Comparison of ENCODE assay signal across 11 mouse cellular contexts in the genomic region with DNA sequence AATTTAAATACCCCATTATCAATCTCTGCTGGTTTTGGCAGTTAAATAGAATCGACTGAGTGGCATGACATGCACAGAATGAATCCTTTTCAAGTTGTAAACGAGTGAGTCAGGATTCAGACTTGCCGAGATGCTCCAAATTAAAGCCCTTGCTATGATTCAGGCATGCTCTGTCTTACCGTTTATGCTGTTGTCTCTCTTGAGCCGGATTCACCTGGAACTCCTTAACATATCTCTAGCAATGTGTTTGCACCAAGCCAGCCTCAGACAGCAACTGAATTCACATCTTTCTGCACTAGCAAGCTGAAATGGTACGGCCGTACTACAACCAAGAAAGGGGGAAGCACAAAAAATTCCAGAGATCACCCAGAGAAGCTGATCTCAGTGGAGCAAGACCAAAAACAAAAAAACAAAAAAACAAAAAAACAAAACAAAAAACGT.
DNase-seq lines count a peak whose midpoint lies in the region; ATAC-seq lines count a peak whose summit lies in the region.
"Had no signal": no experiment of that assay in that cellular context is flagged by ENCODE, and none has a peak within 500 bp of the region (broad histone marks: within the 10 kb centered on the region; RNA-seq: fewer than 3 reads in every experiment).

No protein-coding gene starts in this region.

- peaks cover 21% of the 10 kb centered on the region for H3K4me1 ChIP-seq in forebrain, embryonic 12.5 days
- H3K4me1 ChIP-seq in forebrain, embryonic 10.5 days = peaks cover 19% of the 10 kb centered on the region
- H3K4me1 ChIP-seq in forebrain, embryonic 15.5 days = peaks cover 32% of the 10 kb centered on the region

- intact Hi-C loops in left cerebral cortex, postnatal 25 days (cut with DNase I) = loop anchor here (5.0 kb wide), 1 partner anchor 217 kb away; no protein-coding TSS in a partner anchor

- WGBS in forebrain, embryonic 12.5 days = 27% methylated on average over 8 of the region's 8 CpGs
- 42% methylated on average over 8 of the region's 8 CpGs for WGBS in forebrain, embryonic 10.5 days
- 12% methylated on average over 8 of the region's 8 CpGs for WGBS in forebrain, embryonic 15.5 days

- no peaks in the 10 kb centered on the region for H3K36me3 ChIP-seq in forebrain, embryonic 12.5 days (replicated peaks)
- H3K36me3 ChIP-seq in forebrain, embryonic 10.5 days (replicated peaks) = no peaks in the 10 kb centered on the region
- H3K36me3 ChIP-seq in forebrain, embryonic 15.5 days = no peaks in the 10 kb centered on the region
- H3K36me3 ChIP-seq: stomach, embryonic 15.5 days had no signal

- H3K27ac ChIP-seq in forebrain, embryonic 12.5 days = peak overlapping the region; percentile 65
- H3K27ac ChIP-seq in forebrain, embryonic 10.5 days = no peak overlapping the region
- peak overlapping the region; percentile 81 for H3K27ac ChIP-seq in forebrain, embryonic 15.5 days (replicated peaks)
- H3K27ac ChIP-seq: stomach, embryonic 15.5 days had no signal

- no peaks in the 10 kb centered on the region for H3K9me3 ChIP-seq in forebrain, embryonic 12.5 days
- H3K9me3 ChIP-seq in forebrain, embryonic 10.5 days = no peaks in the 10 kb centered on the region
- no peaks in the 10 kb centered on the region for H3K9me3 ChIP-seq in forebrain, embryonic 15.5 days
- H3K9me3 ChIP-seq: stomach, embryonic 15.5 days had no signal

- no peak for DNase-seq in forebrain, embryonic 10.5 days (ENCODE audit: extremely low spot score, low spot score)
- DNase-seq in 3T3-L1 (ENCODE audit: low read depth, low spot score) = peak; percentile 77
- peak; percentile 53 to 76 for DNase-seq in left cerebral cortex, postnatal 25 days (ENCODE audit: low spot score in 2 of 2)
- no peak for DNase-seq in kidney, adult 11 months
- DNase-seq in thymus, postnatal 0 days (ENCODE audit: low spot score) = no peak
- DNase-seq in lung, adult 18-20 months = no peak
- DNase-seq: adrenal gland, postnatal 14 days had no signal

- H3K4me3 ChIP-seq in forebrain, embryonic 12.5 days (replicated peaks) = no peak overlapping the region
- no peak overlapping the region for H3K4me3 ChIP-seq in forebrain, embryonic 10.5 days
- peak overlapping the region; percentile 26 for H3K4me3 ChIP-seq in forebrain, embryonic 15.5 days
- H3K4me3 ChIP-seq: stomach, embryonic 15.5 days had no signal

- no peak overlapping the region for H3K9ac ChIP-seq in forebrain, embryonic 12.5 days
- H3K9ac ChIP-seq in forebrain, embryonic 15.5 days (replicated peaks) = peak overlapping the region; percentile 29; the same call in 1 of the 2 replicates
- H3K9ac ChIP-seq: stomach, embryonic 15.5 days had no signal

- ATAC-seq in forebrain, embryonic 12.5 days (ENCODE audit: low FRiP score) = peak; percentile 39; the same call in 1 of the 2 replicates
- ATAC-seq in forebrain, embryonic 15.5 days (replicated peaks) = no peak

- no peaks in the 10 kb centered on the region for H3K27me3 ChIP-seq in forebrain, embryonic 12.5 days
- no peaks in the 10 kb centered on the region for H3K27me3 ChIP-seq in forebrain, embryonic 10.5 days (ENCODE audit: poor library complexity, severe bottlenecking)
- H3K27me3 ChIP-seq in forebrain, embryonic 15.5 days = no peaks in the 10 kb centered on the region
- H3K27me3 ChIP-seq: CH12.LX; stomach, embryonic 15.5 days had no signal

- H3K4me2 ChIP-seq in forebrain, embryonic 12.5 days = peak overlapping the region; percentile 34
- H3K4me2 ChIP-seq in forebrain, embryonic 15.5 days (replicated peaks) = peak overlapping the region; percentile 38
- H3K4me2 ChIP-seq: stomach, embryonic 15.5 days had no signal

Comparison
In these comparisons a context has a peak if more than half of its experiments do, and no peak if none do; other contexts are left out.
1. DNase-seq: peak in 3T3-L1 (single experiment) and left cerebral cortex, postnatal 25 days (2 of 2); none in forebrain, embryonic 10.5 days (single experiment), kidney, adult 11 months (single experiment), thymus, postnatal 0 days (single experiment) and lung, adult 18-20 months (0 of 2).